Mouse (Mus musculus) thymus, postnatal 10 days (tissue): Measurements from ENCODE around the gene Acsm2.
"Not testable (repeated sequence)": the region's sequence is repeated elsewhere in the genome, so short reads cannot be mapped to it uniquely, and the experiment has no call there.

Experiments
- DNase-seq, 2 experiments: peaks; one replicate each; pipeline ENCODE4 v3.0.0; 2021; ENCODE audit warnings: low spot score in 2 of 2

Gene Acsm2

GRCm38 (mm10) chr7:119562476-119562875 lies 8.3 kb downstream of the Acsm2 start:
- DNase-seq, result not testable (repeated sequence)

GRCm38 (mm10) chr7:119594530-119595107 lies 40.5 kb downstream of the Acsm2 start:
- no peak for DNase-seq

- no peak for DNase-seq
Measured at GRCm38 (mm10) chr7:119595306-119595705, 41.2 kb downstream of the Acsm2 start.

- DNase-seq, result no peak
Measured at GRCm38 (mm10) chr7:119596536-119596935, 42.4 kb downstream of the Acsm2 start.

- no peak for DNase-seq
Measured at GRCm38 (mm10) chr7:119601195-119601953, 47.2 kb downstream of the Acsm2 start.

- DNase-seq, result no peak
Measured at GRCm38 (mm10) chr7:119601954-119602317, 47.8 kb downstream of the Acsm2 start.

GRCm38 (mm10) chr7:119604903-119605483 lies 50.9 kb downstream of the Acsm2 start:
- no peak for DNase-seq

GRCm38 (mm10) chr7:119605926-119606663 lies 52.0 kb downstream of the Acsm2 start:
- DNase-seq, result no peak

- no peak for DNase-seq
Measured at GRCm38 (mm10) chr7:119606664-119607076, 52.5 kb downstream of the Acsm2 start, which contains the start of gene Acsm1. TSS of gene Acsm1 (plus strand) at chr7:119607026.

- DNase-seq, result no peak
Measured at GRCm38 (mm10) chr7:119607796-119608515, 53.8 kb downstream of the Acsm2 start.

- no peak for DNase-seq
Measured at GRCm38 (mm10) chr7:119616531-119616930, 62.4 kb downstream of the Acsm2 start.

GRCm38 (mm10) chr7:119617593-119617992 lies 63.5 kb downstream of the Acsm2 start:
- DNase-seq, result no peak

GRCm38 (mm10) chr7:119618209-119618935 lies 64.2 kb downstream of the Acsm2 start:
- DNase-seq, result no peak

- DNase-seq, result no peak
Measured at GRCm38 (mm10) chr7:119620157-119620556, 66.0 kb downstream of the Acsm2 start.

GRCm38 (mm10) chr7:119638773-119639172 lies 84.6 kb downstream of the Acsm2 start:
- DNase-seq, result no peak

GRCm38 (mm10) chr7:119642307-119642706 lies 88.2 kb downstream of the Acsm2 start:
- no peak for DNase-seq
